Mouse (Mus musculus) heart, embryonic 13.5 days (tissue): Measurements from ENCODE around the gene Lmtk3. TPM values are rescaled to one million over a fixed set of nuclear protein-coding genes. Genes with fewer than 3 reads are reported as not detected.
A peak's percentile ranks its signal among the peaks of the same experiment; 100 is the strongest.

Source experiments
- ATAC-seq: fragments of 200-750 bp; cut with Nextera tagmentation; 2 replicates; pipeline ENCODE4 v1.8.0; 2017; ENCODE audit warnings: moderate TSS enrichment; ENCODE audit not compliant: insufficient number of reproducible peaks, low FRiP score, low TSS enrichment; ENCODE audit errors: extremely low read depth
- H3K27ac ChIP-seq: fragments of 300-500 bp; sonication (generic); replicated peaks from 2 replicates; pipeline ENCODE4 v1.5.1; 2015; ENCODE audit warnings: moderate library complexity, mild to moderate bottlenecking, inconsistent platforms
- H3K27me3 ChIP-seq: fragments of 300-500 bp; sonication (generic); replicated peaks from 2 replicates; pipeline ENCODE4 v1.6.1; 2015; ENCODE audit warnings: mild to moderate bottlenecking, inconsistent platforms
- H3K36me3 ChIP-seq: fragments of 300-500 bp; sonication (generic); 2 replicates; pipeline ENCODE4 v1.6.1; 2015; ENCODE audit warnings: mild to moderate bottlenecking, inconsistent platforms
- H3K4me1 ChIP-seq: fragments of 300-500 bp; sonication (generic); 2 replicates; pipeline ENCODE4 v1.6.1; 2015; ENCODE audit warnings: inconsistent platforms
- H3K4me2 ChIP-seq: fragments of 300-500 bp; sonication (generic); 2 replicates; pipeline ENCODE4 v1.6.1; 2015; ENCODE audit warnings: inconsistent platforms, mild to moderate bottlenecking, moderate library complexity
- H3K4me3 ChIP-seq: fragments of 300-500 bp; sonication (generic); 2 replicates; pipeline ENCODE4 v1.5.1; 2015; ENCODE audit warnings: moderate library complexity, mild to moderate bottlenecking, inconsistent platforms
- H3K9ac ChIP-seq: fragments of 300-500 bp; sonication (generic); 2 replicates; pipeline ENCODE4 v1.6.1; 2015; ENCODE audit warnings: inconsistent platforms, mild to moderate bottlenecking, moderate library complexity
- H3K9me3 ChIP-seq: fragments of 300-500 bp; sonication (generic); 2 replicates; pipeline ENCODE4 v1.6.1; 2016; ENCODE audit warnings: inconsistent platforms
- WGBS: fragments of 180-500 bp; shearing (Covaris S2); methylation state at CpG from one replicate; pipeline ENCODE4 v1.1.7; 2015; ENCODE audit warnings: mixed read lengths; 5-methylcytosine and 5-hydroxymethylcytosine counted together
- polyA plus RNA-seq: library from polyadenylated mRNA; unstranded; fragments of >200 nt; fragmentation: Nextera tagmentation; extraction: Ambion mirVana; gene quantifications from 2 replicates; pipeline ENCODE4 v1.2.1, GENCODE M21; 2015

The Lmtk3 gene
- polyA plus RNA-seq, 1 experiment from 2014 or later = 0.80 TPM

DNA sequence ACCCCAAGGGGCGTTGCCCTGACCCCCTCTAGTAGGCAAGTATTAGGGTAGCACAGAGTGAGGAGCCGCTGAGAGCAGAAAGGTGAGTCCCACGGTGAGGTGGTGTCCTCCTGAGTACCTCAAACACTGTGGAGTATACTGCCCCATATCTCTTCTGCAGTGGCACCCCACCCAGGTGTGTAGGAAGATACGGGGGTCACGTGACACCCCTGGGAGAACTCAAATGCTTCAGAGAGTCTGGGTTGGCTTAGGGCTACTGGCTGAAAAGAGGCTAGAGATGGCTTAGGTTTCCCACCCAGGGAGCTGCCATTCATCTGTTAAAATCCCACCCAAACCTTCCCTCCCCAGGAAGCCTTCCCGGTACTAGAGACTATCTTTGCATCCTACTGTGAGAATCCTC, 13.4 kb downstream of the Lmtk3 start:
- 31% methylated on average over 6 of the region's 6 CpGs for WGBS
- H3K27me3 ChIP-seq = peaks cover 93% of the 10 kb centered on the region
- no peak overlapping the region; the same call in 1 of the 2 replicates for H3K4me2 ChIP-seq

DNA sequence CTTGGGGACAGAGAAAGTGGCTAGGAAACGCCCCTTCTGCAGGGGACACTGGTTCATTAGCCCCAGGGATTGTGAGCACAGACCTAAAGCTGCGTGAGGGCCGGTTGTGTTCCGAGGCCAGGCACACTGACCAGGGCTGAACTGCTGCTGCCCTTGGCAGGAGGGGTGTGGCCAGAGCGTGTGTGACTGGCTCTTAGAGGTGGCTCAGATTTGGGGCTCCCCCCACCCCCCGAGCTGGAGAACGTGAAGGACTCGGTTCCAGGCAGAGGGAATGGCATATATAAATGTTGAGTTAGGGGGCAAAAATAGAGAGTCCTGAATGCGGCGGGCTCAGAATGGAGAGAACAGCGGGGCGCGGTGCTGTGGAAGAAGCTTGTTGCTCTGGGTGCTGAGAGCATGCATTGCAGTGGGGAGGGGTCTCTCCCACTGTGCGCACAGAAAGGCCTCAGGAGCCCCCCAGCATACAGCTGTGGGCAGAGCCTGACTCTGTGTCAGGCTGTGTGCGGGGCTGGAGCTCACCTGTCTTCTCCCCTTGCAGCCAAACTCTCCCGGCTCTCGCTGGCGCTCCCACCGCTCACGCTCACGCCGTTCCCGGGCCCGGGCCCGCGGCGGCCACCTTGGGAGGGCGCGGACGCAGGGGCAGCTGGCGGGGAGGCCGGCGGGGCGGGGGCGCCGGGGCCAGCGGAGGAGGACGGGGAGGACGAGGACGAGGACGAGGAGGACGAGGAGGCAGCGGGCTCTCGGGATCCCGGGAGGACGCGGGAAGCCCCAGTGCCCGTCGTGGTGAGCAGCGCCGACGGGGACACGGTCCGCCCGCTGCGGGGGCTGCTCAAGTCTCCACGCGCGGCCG, 14.3 kb downstream of the Lmtk3 start:
- Histone ChIP-seq H3K4me2 (peak overlapping the region; percentile 79), H3K9ac (peak overlapping the region; percentile 73), H3K27ac (no peak overlapping the region), H3K27me3 (peaks cover 83% of the 10 kb centered on the region), H3K4me3 (peak overlapping the region; percentile 55), H3K36me3 (no peaks in the 10 kb centered on the region), H3K4me1 (peaks cover 29% of the 10 kb centered on the region), H3K9me3 (no peaks in the 10 kb centered on the region)
- 1% methylated on average over 60 of the region's 60 CpGs for WGBS
- no peak for ATAC-seq

More for the DNA sequence above, 13.4 kb downstream of the Lmtk3 start:
- ATAC-seq = no peak
- H3K4me3 ChIP-seq = no peak overlapping the region
- peaks cover 29% of the 10 kb centered on the region for H3K4me1 ChIP-seq
- H3K36me3 ChIP-seq = no peaks in the 10 kb centered on the region
- H3K9me3 ChIP-seq = no peaks in the 10 kb centered on the region
- no peak overlapping the region for H3K27ac ChIP-seq
- no peak overlapping the region for H3K9ac ChIP-seq

DNA sequence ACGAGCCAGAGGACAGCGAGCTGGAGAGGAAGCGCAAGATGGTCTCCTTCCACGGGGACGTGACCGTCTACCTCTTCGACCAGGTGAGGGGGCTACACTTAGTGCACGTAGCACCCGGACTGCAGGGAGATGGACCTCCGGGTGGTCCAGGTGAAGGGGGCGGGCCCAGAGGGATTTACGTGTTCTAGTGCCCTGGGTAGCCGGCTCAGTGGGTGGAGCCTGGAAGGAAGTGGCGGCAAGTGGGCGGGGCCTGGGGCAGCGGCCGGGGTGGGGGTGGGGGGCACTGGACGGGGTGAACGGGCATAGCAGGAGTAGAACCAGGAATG, 14.9 kb downstream of the Lmtk3 start:
- no peaks in the 10 kb centered on the region for H3K36me3 ChIP-seq
- ATAC-seq = no peak
- H3K9me3 ChIP-seq = no peaks in the 10 kb centered on the region
- peaks cover 77% of the 10 kb centered on the region for H3K27me3 ChIP-seq
- H3K4me1 ChIP-seq = peaks cover 29% of the 10 kb centered on the region
- H3K9ac ChIP-seq = peak overlapping the region; percentile 73
- WGBS = 2% methylated on average over 19 of the region's 19 CpGs
- no peak overlapping the region for H3K27ac ChIP-seq
- H3K4me3 ChIP-seq = peak overlapping the region; percentile 55
- H3K4me2 ChIP-seq = peak overlapping the region; percentile 79

DNA sequence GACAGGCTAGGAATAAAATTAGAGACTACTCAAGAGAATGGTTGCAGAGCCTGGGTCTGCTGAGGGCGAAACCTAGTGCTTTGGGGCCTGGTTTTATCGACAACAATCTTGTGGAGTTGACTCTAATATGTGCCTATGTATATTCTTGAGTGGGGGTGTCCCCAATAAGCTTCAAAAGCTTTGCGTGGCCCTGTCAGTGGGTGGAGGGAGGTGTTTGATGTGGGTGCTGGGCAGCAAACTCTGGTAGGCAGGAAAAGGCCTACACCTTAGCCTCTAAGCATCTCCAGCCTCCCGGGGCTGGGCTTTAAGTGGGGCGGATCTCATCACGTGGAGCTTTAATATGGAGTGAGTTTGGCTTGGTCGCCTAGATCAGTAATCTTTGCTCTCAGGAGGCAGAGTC, 15.4 kb downstream of the Lmtk3 start:
- WGBS = 46% methylated on average over 7 of the region's 7 CpGs

DNA sequence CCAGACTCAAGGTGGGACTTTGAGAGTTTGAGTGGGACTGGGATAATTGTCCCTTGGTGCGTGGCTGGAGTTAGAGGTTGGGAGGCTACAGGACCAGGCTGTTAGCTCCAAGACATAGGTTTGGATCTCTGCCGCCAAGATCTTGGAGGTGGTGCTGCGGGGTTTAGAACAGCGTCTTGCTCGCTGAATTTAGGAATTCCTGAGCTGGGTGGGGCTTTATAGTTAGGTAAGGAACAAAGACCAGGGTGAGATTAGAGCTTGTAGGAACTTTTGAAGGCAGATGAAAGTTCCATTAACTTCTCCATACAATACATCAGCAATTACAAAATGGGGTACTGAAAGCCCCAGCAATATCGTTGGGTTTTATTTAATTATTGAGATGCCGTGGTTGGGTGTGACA, 16.5 kb downstream of the Lmtk3 start:
- H3K4me1 ChIP-seq = peaks cover 29% of the 10 kb centered on the region
- H3K4me2 ChIP-seq = peak overlapping the region; percentile 61
- peaks cover 62% of the 10 kb centered on the region for H3K27me3 ChIP-seq
- no peak overlapping the region for H3K27ac ChIP-seq
- H3K9me3 ChIP-seq = no peaks in the 10 kb centered on the region
- H3K9ac ChIP-seq = no peak overlapping the region; the same call in 1 of the 2 replicates
- H3K36me3 ChIP-seq = no peaks in the 10 kb centered on the region
- no peak overlapping the region for H3K4me3 ChIP-seq
- 35% methylated on average over 7 of the region's 7 CpGs for WGBS
- ATAC-seq = no peak

More for the DNA sequence above, 15.4 kb downstream of the Lmtk3 start:
- no peak for ATAC-seq
- Histone ChIP-seq H3K27ac (no peak overlapping the region), H3K9me3 (no peaks in the 10 kb centered on the region), H3K27me3 (peaks cover 73% of the 10 kb centered on the region), H3K4me2 (peak overlapping the region; percentile 79), H3K4me1 (peaks cover 29% of the 10 kb centered on the region), H3K36me3 (no peaks in the 10 kb centered on the region), H3K9ac (no peak overlapping the region), H3K4me3 (peak overlapping the region; percentile 55)

DNA sequence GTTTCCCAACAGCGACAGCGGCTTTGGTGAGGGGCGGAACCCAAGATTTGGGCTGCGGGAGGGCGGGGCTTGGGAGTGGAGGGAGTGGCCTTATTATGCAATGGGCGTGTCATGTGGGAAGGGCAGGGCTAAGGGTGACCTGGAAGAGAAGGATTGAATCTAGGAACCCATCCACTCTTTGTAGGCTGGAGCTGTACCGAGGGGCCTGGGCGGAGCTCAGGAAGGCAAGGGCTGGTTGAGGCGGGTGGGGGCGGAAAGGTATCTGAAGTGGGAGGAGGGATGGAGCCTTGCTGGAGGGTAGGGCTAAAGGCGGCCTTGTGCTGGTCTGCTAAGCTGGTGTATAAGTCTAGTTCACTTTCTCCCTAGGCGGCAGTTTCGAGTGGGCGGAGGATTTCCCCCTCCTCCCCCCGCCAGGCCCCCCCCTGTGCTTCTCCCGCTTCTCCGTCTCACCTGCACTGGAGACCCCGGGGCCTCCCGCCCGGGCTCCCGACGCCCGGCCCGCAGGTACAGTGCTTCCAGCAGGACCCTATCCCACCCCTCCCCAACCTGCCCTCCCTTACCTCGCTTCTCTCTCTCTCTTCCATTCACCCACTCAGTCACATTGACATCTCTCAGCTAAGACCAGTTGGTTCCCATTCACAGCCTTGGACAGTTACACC, 17.1 kb downstream of the Lmtk3 start:
- peak overlapping the region; percentile 55 for H3K9ac ChIP-seq
- peaks cover 55% of the 10 kb centered on the region for H3K27me3 ChIP-seq

DNA sequence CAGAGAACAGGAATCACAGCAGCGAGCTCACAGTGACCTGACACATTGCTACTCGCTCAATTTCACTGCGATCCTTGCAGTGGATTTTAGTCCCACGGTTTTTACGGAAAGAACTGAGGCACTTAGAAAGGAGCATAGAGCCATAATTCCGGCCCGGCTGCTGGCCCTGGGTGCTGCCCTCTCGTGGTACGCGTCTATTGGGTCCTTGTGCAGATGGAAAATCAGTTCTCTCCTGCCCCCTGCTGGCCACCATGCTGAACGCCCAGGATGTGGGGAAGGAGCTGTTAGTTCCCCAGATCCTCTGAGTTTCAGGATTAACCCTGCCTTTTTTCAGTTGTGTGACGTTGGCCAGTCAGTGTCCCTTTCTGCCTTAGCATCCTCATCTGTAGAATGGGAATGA, 17.8 kb downstream of the Lmtk3 start:
- H3K9me3 ChIP-seq = no peaks in the 10 kb centered on the region
- H3K4me1 ChIP-seq = peaks cover 29% of the 10 kb centered on the region
- no peak overlapping the region for H3K27ac ChIP-seq
- H3K27me3 ChIP-seq = peaks cover 49% of the 10 kb centered on the region
- no peak overlapping the region for H3K9ac ChIP-seq
- 4% methylated on average over 12 of the region's 12 CpGs for WGBS
- H3K4me2 ChIP-seq = peak overlapping the region; percentile 61
- peaks cover 4% of the 10 kb centered on the region for H3K36me3 ChIP-seq
- no peak for ATAC-seq
- H3K4me3 ChIP-seq = peak overlapping the region; percentile 24

More for the DNA sequence above, 17.1 kb downstream of the Lmtk3 start:
- H3K9me3 ChIP-seq = no peaks in the 10 kb centered on the region
- H3K4me3 ChIP-seq = peak overlapping the region; percentile 24
- H3K27ac ChIP-seq = no peak overlapping the region
- ATAC-seq = peak; percentile 51; the same call in 1 of the 2 replicates
- peaks cover 29% of the 10 kb centered on the region for H3K4me1 ChIP-seq
- H3K4me2 ChIP-seq = peak overlapping the region; percentile 61
- H3K36me3 ChIP-seq = no peaks in the 10 kb centered on the region
- WGBS = 10% methylated on average over 24 of the region's 25 CpGs

DNA sequence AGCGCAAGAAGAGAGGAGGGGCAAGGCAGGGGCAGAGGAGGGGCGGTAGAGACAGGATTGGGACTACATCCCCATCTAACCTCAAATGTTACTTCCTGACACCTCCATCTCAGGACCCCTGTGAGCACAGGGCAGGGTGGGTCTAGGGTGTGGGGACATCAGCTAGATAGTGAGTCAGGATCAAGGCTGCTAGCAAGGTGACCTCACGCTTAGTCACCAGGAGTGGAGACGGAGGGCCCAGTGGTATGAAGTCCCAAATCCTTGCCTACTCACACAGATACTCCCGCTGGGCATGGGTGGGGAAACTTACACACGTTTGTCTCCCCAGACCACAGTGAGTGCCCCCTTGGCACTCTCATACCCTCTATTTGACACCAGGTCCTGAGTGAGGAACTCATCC, 19.0 kb downstream of the Lmtk3 start:
- Histone ChIP-seq H3K4me3 (no peak overlapping the region), H3K27ac (no peak overlapping the region), H3K4me2 (no peak overlapping the region), H3K9me3 (no peaks in the 10 kb centered on the region), H3K9ac (no peak overlapping the region), H3K36me3 (peaks cover 16% of the 10 kb centered on the region), H3K4me1 (peaks cover 26% of the 10 kb centered on the region), H3K27me3 (peaks cover 37% of the 10 kb centered on the region)
- WGBS = 83% methylated on average over 6 of the region's 6 CpGs
- ATAC-seq = no peak

DNA sequence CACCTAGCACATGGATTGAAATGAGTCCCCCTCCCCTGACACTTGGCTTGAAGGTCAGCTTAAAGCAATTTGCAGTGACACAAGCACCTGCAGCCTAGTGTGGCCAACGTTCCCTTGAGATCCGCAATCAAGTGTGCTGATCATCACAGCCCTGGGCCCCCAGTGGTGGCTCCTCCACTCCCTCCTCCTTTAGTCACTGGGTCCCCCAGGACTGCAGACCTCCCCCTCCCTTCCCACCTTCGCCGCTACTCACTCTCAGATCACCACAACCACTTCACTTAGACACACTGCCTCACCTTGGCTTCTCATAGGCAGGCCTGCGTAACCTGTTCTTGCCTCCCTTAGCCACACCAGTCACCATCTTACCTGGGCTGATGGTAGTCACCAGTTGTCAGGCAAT, 22.4 kb downstream of the Lmtk3 start:
- peaks cover 50% of the 10 kb centered on the region for H3K36me3 ChIP-seq

DNA sequence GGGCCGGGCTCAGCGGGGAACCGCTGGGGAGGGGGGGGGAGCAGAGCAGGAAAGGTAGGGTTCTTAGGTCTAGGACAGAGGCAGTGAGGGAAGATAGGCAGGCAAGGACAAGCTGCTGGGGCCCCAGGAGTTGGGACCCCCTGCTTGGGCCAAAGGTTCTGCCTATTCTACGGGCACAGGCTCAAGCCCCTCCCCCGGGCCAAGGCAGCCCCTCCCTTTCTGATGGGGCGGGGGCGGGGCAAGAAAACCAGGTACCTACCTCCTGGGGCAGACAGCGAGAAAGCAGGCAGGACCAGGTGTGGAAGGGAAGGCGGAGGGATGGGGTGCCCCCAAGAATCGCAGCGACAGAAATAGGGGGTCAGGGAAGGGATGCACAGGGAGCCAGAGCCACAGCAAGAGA, 24.9 kb downstream of the Lmtk3 start:
- H3K27me3 ChIP-seq = no peaks in the 10 kb centered on the region
- H3K4me3 ChIP-seq = no peak overlapping the region
- ATAC-seq = no peak
- no peak overlapping the region for H3K4me2 ChIP-seq
- WGBS = 49% methylated on average over 11 of the region's 11 CpGs
- H3K9me3 ChIP-seq = no peaks in the 10 kb centered on the region
- H3K4me1 ChIP-seq = peaks cover 29% of the 10 kb centered on the region
- H3K36me3 ChIP-seq = peaks cover 71% of the 10 kb centered on the region
- no peak overlapping the region for H3K9ac ChIP-seq
- no peak overlapping the region for H3K27ac ChIP-seq

More for the DNA sequence above, 22.4 kb downstream of the Lmtk3 start:
- Histone ChIP-seq H3K9ac (no peak overlapping the region), H3K4me2 (no peak overlapping the region), H3K9me3 (no peaks in the 10 kb centered on the region), H3K4me3 (no peak overlapping the region), H3K27ac (no peak overlapping the region), H3K27me3 (peaks cover 3% of the 10 kb centered on the region), H3K4me1 (peaks cover 13% of the 10 kb centered on the region)
- 54% methylated on average over 5 of the region's 5 CpGs for WGBS
- ATAC-seq = no peak

DNA sequence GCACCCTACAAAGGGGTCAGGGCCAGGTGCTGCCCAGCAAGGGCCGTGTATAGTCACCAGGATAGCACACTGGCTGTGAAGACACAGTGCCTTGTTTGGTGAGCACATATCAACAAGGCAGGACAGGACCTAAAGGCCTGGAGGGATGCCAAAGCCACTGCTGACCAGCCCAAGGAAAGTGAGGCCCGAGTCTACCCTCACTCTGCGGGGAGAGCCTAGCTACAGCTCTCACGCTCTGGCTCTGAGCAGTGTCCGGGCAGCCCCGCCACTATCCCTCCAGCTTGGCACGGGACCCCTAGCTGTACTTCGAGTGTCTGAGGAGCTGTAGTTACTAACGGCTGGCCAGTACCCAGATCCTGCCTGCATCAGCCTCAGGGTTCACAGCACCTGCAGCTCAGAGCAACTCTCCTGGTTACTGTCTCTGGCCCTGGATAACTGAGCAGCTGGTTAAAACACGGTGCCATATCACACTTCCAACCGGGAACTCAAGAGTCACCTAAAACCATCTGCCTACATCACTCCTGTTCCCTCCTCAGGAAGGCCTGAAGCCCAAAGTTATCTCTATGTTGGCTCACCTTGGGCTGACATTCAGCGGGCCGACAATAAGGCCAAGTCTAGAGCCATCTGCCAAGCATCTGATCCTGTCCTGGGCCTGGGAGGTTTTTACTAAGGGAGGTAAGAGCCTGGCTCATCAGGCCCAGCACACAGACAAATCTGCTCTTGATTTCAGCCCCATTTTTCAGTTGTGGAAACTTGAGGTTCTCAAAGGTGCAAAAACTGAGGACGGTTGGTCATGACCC, 25.9 kb downstream of the Lmtk3 start:
- Histone ChIP-seq H3K4me1 (peaks cover 29% of the 10 kb centered on the region), H3K27me3 (no peaks in the 10 kb centered on the region), H3K4me2 (no peak overlapping the region), H3K36me3 (peaks cover 71% of the 10 kb centered on the region), H3K9ac (peak overlapping the region; percentile 56), H3K4me3 (no peak overlapping the region), H3K9me3 (no peaks in the 10 kb centered on the region), H3K27ac (no peak overlapping the region)
- ATAC-seq = no peak
- WGBS = 71% methylated on average over 14 of the region's 14 CpGs
